Mouse (Mus musculus) c-Kit-positive CD71-positive TER-119-positive erythroid progenitor cells, embryonic 14.5 days (primary cell): Measurements from ENCODE around the gene Fam19a2.

Source experiments
- DNase-seq: peaks from one replicate; pipeline ENCODE4 v3.0.0-alpha.2; 2013; ENCODE audit warnings: low spot score

The Fam19a2 gene

GRCm38 (mm10) chr10:123385641-123386040 lies 121.8 kb downstream of the Fam19a2 start:
- no peak for DNase-seq

- no peak for DNase-seq
These were observed 131.6 kb downstream of the Fam19a2 start for GRCm38 (mm10) chr10:123395429-123395828.

GRCm38 (mm10) chr10:123398136-123398535 lies 134.3 kb downstream of the Fam19a2 start:
- no peak for DNase-seq

GRCm38 (mm10) chr10:123401188-123401587 lies 137.4 kb downstream of the Fam19a2 start:
- no peak for DNase-seq

DNA sequence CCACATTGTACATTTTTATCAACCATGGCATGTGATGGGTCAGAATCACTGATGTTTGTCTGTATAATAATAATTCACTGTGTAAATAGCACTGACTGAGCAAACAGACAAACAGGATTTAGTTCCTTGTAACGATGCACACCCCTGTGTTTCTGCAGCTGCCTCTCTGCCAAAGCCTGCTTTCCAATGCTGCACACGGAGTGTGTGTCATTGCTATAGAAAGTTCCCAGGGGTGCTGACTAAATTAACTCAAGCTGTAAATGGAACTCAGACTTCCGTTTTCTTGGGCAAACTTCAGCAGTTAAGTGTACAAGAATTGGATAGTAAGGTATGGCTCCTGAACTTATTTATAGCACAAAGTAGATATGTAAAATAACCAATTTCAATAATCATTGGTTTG lies 138.7 kb downstream of the Fam19a2 start:
- DNase-seq: no peak

DNA sequence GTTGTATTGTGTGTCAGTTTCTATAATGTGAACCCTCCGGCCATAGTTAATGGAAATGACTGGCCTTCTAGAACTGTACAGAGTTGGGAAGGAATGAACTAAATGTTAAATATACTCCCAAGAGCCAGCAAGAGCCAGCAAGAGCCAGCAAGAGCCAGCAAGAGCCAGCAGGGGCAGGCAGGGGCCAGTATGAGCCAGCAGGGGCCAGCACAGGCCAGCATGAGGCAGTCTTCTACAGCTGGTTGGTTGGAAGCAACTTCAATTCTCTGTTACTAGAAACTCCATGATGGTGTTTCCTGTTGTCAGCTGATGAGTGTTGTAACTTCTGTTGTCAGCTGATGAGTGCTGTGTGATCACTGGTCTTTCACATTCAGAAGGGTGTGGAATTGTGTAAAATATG lies 151.2 kb downstream of the Fam19a2 start:
- no peak for DNase-seq

- no peak for DNase-seq
These were observed 152.2 kb downstream of the Fam19a2 start for GRCm38 (mm10) chr10:123416024-123416423.

GRCm38 (mm10) chr10:123418616-123419173 lies 154.9 kb downstream of the Fam19a2 start:
- DNase-seq: no peak

DNA sequence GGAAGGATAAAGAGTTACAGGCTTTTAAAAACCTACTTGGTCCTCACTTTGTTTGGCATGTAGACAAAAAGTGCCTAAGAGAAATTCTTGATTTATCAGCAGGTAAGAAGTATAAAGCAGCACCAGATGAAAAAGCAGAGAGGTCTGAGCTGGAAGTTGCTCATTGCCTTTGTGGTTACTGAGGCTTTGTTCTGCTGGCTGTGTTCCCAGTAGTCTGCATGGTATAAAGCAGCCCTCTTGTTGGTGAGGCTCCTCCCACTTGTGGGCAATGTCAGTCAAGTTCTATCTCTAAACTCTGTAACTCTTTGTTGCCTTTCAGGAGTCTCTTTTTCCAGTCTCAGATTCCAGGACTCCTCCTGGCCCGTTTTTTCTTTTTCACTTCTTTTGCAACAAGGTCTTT lies 156.5 kb downstream of the Fam19a2 start:
- DNase-seq: no peak

DNA sequence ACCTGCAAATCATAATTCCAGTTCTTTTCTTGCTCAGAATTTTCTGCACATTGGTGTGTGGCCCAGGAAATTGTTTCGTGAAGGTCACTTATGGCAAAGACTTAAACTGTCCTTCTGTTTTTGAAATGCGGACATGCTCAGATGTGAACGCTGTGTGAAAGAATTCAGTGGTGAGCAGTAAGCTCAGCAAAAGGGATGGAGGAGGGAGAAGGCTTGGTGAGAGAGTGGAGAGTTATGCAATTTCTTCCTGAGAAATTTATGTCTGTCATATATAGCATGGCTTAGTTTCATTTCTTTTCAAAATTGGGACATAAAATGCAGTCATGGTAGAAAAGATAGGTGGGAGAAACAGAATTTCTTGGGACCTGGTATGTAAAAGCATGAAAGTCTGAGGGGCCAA lies 160.7 kb downstream of the Fam19a2 start:
- DNase-seq: no peak

GRCm38 (mm10) chr10:123426527-123427363 lies 162.9 kb downstream of the Fam19a2 start:
- no peak for DNase-seq

DNA sequence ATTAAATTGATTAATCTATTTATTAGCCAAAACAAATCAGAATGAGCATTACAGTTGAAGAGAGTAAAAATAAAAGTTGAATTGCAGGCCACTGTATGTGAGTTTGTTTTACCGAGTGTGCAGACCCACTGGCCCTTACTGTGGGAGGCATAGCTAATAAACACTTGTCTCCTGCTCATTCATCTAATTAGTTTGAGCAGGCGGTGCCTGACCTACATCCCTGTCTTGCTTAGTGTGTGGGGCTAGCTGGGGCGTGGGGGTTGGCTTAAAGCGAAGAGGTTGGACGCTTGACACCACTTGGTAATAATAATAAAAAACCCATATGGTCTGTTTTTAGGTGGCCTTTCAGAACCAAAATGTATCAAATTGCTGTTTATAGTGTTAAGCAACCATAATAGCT lies 167.8 kb downstream of the Fam19a2 start:
- DNase-seq: no peak

DNA sequence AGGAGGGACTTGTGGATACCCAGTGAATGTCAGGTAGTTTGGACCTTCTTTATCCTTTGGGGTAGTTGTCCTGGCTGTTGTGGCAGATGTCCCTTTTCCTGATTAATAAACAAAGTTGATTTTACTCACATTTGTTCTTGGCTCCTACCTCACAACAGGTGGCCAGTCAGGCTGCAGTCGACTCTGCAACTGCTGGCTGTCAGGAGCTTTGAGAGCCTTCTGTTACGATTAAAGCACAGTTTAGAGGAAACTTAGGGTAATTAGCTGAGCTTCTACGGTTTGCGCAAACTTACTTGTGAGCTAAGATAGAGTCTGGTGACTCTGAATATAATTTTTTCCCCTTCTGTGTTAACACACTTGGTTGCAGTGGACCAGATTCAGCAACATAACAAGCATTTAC lies 173.8 kb downstream of the Fam19a2 start:
- no peak for DNase-seq

GRCm38 (mm10) chr10:123456800-123457199 lies 193.0 kb downstream of the Fam19a2 start:
- no peak for DNase-seq

DNA sequence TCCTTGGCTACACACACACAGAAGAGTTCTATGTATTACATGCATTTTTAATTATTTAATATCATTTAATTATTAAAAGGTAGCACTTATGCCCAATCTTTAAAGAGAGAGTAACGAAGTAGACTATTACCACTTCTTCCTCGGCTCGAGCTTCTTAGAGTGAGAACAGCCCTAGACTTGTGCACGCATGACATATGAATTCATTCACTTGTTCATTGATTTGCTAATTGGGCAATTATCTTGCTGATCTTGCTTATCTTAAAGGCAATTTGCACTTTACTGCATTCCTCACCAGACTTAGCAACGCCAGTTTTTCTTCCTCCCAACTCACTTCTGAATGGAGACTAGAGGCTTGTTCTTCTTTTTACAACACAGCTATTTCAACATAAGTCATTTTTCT lies 196.7 kb downstream of the Fam19a2 start:
- DNase-seq: no peak

GRCm38 (mm10) chr10:123462305-123462704 lies 198.5 kb downstream of the Fam19a2 start:
- DNase-seq: no peak

DNA sequence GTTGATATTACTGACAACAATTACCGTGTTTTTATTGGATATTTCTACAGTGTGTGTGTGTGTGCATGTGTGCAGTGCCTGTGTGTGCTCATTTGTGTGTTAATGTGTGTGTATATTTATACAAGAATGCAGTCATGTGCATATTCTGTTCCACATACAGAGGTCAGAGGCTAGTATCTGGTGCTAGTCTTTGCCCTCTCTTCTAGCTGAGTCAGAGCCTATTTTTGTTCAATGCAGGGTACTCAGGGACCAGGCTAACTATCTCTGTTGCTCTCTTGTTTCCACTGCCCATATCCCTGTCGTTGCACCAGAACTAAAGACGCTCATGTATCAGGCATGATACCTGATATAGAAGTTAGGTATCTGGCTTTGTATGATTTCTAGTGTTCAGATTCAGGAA lies 251.0 kb downstream of the Fam19a2 start:
- no peak for DNase-seq

GRCm38 (mm10) chr10:123520613-123521012 lies 256.8 kb downstream of the Fam19a2 start:
- no peak for DNase-seq

DNA sequence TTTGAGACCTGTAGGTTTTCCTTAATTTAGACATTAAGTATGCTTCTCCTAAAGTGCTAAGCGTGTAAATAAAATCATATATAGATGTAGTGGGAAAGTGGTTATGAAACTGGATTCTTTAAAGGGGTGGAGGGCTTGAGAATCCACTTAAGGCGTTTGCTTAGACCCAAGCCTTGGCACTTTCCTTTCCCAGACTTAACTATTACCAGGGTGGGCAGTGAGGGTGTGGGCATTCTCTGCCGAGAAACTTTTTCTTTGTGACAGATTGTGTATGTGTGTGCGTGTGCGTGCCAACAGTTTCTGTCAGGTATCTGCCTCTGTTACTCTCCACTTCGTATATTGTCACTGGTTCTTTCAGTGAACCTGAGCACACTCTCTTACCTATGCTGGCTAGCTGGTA lies 257.4 kb downstream of the Fam19a2 start:
- DNase-seq: no peak

GRCm38 (mm10) chr10:123525424-123525823 lies 261.6 kb downstream of the Fam19a2 start:
- no peak for DNase-seq

DNA sequence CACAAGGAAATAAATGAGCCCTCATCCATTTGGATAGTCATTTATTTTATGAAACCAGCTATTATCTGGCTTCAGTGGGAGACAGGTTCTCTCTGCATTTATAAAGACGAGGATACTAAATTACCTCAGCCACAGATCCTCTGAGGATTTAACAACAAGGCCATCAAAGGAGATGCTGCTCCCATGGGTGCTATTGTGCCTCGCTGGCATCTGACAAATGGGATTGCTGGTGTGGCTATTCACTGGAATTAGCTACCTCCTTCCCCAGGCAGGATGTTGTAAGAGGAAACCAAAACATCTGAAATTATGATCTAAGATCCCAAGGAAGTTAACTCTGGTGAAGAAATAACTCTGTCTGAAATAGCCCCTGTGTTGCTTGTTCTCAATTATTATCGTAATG lies 262.3 kb downstream of the Fam19a2 start:
- no peak for DNase-seq

DNA sequence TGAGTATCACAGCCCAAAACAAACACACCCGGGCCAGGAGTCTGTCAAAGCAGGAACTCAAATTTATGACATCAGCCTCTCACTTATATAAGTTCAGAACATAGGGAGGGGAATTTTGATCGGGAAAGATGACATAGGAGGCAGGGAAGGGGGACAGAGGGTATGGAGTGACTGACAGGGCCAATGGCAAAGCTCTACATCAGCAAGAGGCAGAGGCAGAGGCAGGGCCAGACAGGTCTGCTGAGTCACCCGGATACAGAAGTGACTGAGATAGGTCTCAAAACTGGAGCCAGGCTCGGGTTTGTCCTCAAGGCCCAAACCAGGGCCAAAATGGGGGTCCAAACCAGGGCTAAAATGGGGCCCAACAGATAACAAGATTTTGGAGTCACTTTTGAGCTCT lies 272.3 kb downstream of the Fam19a2 start:
- no peak for DNase-seq

GRCm38 (mm10) chr10:123548391-123548790 lies 284.6 kb downstream of the Fam19a2 start:
- no peak for DNase-seq

DNA sequence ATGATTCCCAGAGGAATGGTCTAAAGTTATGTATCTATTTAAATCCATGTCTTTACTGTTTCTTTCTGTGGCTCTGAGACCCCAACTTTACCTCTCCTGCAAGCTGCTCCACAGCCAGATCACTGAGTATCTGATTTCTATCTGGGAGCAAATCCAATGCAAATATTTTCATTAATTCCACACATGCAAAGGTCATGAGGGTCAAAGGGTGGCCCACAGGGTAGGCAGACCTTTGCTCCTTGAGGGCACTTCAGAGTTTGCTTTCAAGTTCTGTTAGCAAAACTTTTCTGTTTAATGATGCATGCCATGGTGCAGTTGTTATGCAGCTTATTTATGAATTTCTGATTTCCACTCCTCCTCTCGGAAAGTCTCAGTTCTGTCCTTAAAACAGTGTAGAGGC lies 303.9 kb downstream of the Fam19a2 start:
- DNase-seq: no peak
